Mouse (Mus musculus) limb, embryonic 15.5 days (tissue): ENCODE results near the gene Cpa1. TPM values are rescaled to one million over a fixed set of nuclear protein-coding genes. Genes with fewer than 3 reads are reported as not detected.

Experiments
- ATAC-seq: fragments of 200-750 bp; cut with Nextera tagmentation; 2 replicates; pipeline ENCODE4 v1.8.0; 2017; ENCODE audit warnings: low read depth, moderate TSS enrichment; ENCODE audit not compliant: insufficient number of reproducible peaks, low FRiP score, low TSS enrichment
- H3K27ac ChIP-seq: fragments of 300-500 bp; sonication (generic); 2 replicates; pipeline ENCODE4 v1.5.1; 2015; ENCODE audit warnings: moderate library complexity, mild to moderate bottlenecking, inconsistent platforms
- H3K27me3 ChIP-seq: fragments of 300-500 bp; sonication (generic); 2 replicates; pipeline ENCODE4 v1.6.1; 2015; ENCODE audit warnings: inconsistent platforms
- H3K36me3 ChIP-seq: fragments of 300-500 bp; sonication (generic); 2 replicates; pipeline ENCODE4 v1.6.1; 2015; ENCODE audit warnings: inconsistent platforms
- H3K4me1 ChIP-seq: fragments of 300-500 bp; sonication (generic); 2 replicates; pipeline ENCODE4 v1.6.1; 2015; ENCODE audit warnings: inconsistent platforms
- H3K4me2 ChIP-seq: fragments of 300-500 bp; sonication (generic); 2 replicates; pipeline ENCODE4 v1.6.1; 2015; ENCODE audit warnings: mild to moderate bottlenecking, inconsistent platforms
- H3K4me3 ChIP-seq: fragments of 300-500 bp; sonication (generic); 2 replicates; pipeline ENCODE4 v1.5.1; 2015; ENCODE audit warnings: mild to moderate bottlenecking, inconsistent platforms
- H3K9ac ChIP-seq: fragments of 300-500 bp; sonication (generic); 2 replicates; pipeline ENCODE4 v1.6.1; 2015; ENCODE audit warnings: inconsistent platforms
- H3K9me3 ChIP-seq: fragments of 300-500 bp; sonication (generic); 2 replicates; pipeline ENCODE4 v1.6.1; 2016; ENCODE audit warnings: inconsistent platforms
- WGBS: fragments of 180-500 bp; shearing (Covaris S2); methylation state at CpG from one replicate; pipeline ENCODE4 v1.1.7; 2015; 5-methylcytosine and 5-hydroxymethylcytosine counted together
- polyA plus RNA-seq: library from polyadenylated mRNA; unstranded; fragments of >200 nt; fragmentation: Nextera tagmentation; extraction: Ambion mirVana; gene quantifications from 2 replicates; pipeline ENCODE4 v1.2.1, GENCODE M21; 2015

Cpa1 gene
- polyA plus RNA-seq, 1 experiment from 2014 or later: 1.7 TPM

DNA sequence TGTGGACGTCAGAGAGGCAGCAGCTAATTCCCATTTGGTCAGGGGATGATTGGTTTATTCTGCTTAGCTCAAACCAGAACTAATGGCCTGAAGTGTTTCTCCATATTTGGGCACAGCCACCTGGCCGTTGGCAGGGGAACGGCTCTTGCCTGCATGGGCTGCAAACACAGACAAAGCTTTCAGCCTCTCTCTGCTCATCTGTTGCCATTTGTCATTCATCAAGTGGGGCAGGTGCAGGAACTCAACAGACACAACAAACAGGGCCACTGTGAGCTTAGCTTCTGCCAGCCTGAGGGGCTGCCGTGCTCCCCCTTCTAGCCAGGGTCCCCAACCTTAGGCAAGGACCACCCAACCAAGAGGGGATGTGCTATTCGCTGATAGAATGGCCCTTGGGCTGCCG is 10.9 kb upstream of the Cpa1 start:
- H3K27me3 ChIP-seq: no peaks in the 10 kb centered on the region
- H3K9me3 ChIP-seq: no peaks in the 10 kb centered on the region
- no peak overlapping the region for H3K4me2 ChIP-seq
- WGBS: 39% methylated on average over 6 of the region's 6 CpGs
- peak; percentile 45; the same call in 1 of the 2 replicates for ATAC-seq
- H3K27ac ChIP-seq: peak overlapping the region; percentile 47; the same call in 1 of the 2 replicates
- no peak overlapping the region for H3K4me3 ChIP-seq
- H3K4me1 ChIP-seq: peaks cover 13% of the 10 kb centered on the region; the same call in 1 of the 2 replicates
- H3K9ac ChIP-seq: no peak overlapping the region
- H3K36me3 ChIP-seq: no peaks in the 10 kb centered on the region

DNA sequence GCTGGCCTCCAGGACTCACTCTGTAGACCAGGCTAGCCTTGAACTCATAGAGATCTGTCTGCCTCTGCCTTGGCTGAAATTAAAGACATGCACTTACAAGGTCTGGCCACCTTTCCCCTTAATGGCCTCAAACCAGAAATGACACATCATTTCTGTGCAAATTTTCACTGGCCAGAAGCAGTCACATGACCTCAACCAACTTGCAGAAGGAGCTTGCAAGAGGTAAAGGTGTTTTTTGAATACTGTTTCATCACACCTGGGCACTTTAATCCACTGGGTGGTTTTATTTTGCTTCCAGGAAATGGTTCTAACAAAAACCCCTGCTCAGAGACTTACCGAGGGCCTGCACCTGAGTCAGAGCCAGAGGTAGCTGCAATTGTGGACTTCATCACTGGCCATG is 9.0 kb upstream of the Cpa1 start:
- Histone ChIP-seq H3K9me3 (no peaks in the 10 kb centered on the region), H3K9ac (no peak overlapping the region), H3K4me2 (no peak overlapping the region), H3K27me3 (no peaks in the 10 kb centered on the region), H3K4me3 (no peak overlapping the region), H3K4me1 (peaks cover 15% of the 10 kb centered on the region), H3K27ac (no peak overlapping the region), H3K36me3 (no peaks in the 10 kb centered on the region)
- no peak for ATAC-seq
- 76% methylated on average over 1 of the region's 1 CpGs for WGBS

DNA sequence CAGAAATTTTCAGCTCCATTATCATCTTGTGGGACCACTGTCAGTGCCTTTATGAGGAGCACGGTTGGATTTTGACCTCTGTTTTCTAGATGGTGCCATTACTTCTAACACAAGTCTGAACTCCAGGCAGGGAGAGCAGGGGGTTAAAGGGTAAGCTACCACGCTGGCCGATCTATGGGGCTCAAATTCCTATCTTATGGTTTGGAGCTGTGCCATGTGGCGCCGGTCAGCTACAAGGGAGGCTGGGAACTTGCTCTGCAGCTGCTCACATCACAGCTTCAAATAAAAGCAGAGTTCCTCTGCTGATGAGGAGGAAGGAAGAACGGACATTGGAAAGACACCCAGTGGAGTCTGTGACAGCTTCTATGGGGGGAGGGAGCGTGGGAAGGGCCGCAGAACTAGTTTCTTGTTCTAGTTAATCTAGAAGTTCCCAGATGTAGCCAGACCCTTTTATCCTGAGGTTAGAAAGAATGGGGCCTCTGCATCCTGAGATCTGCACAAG is 3.6 kb upstream of the Cpa1 start:
- no peaks in the 10 kb centered on the region for H3K27me3 ChIP-seq
- peaks cover 40% of the 10 kb centered on the region for H3K4me1 ChIP-seq
- H3K9ac ChIP-seq: no peak overlapping the region
- H3K27ac ChIP-seq: peak overlapping the region; percentile 90
- no peaks in the 10 kb centered on the region for H3K9me3 ChIP-seq
- H3K36me3 ChIP-seq: no peaks in the 10 kb centered on the region
- no peak overlapping the region for H3K4me2 ChIP-seq
- WGBS: 21% methylated on average over 8 of the region's 8 CpGs
- no peak overlapping the region for H3K4me3 ChIP-seq
- no peak for ATAC-seq

DNA sequence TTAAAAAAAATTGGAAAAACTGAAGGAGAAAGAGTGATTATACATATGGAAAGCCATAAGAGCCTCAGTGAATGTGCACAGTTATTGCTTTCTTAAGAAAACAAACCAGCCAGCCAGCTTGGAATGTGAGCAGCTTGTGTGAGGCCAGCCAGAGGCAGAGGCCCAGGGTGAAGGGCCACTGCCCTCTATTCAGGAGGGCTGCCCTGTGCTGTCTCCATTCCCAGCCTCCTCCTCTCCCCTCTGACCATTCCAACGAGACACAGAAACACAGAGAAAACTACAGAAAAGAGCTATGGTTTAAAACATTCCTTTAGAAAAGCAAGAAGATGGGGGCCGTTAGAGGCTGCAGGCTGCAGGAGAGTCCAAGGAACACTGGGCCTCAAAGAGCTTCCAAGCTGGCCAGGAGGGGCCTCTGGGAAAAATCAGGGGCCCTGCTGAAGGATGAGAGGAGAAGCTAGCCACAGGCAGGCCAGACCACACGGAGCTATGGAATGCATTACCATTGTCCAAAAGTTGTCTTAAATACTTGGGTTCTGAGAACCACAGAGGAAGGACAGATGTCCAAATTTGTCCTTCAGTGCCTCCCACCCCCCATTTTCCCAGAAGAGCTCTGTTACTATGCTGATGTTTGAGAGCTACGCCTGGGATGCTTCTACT is 2.7 kb upstream of the Cpa1 start:
- Histone ChIP-seq H3K27ac (peak overlapping the region; percentile 90), H3K36me3 (no peaks in the 10 kb centered on the region), H3K4me2 (no peak overlapping the region), H3K4me3 (no peak overlapping the region), H3K9ac (no peak overlapping the region), H3K27me3 (no peaks in the 10 kb centered on the region), H3K9me3 (no peaks in the 10 kb centered on the region), H3K4me1 (peaks cover 40% of the 10 kb centered on the region)
- 29% methylated on average over 4 of the region's 4 CpGs for WGBS
- peak; percentile 82 for ATAC-seq

- H3K36me3 ChIP-seq: no peaks in the 10 kb centered on the region
- no peaks in the 10 kb centered on the region for H3K9me3 ChIP-seq
- WGBS: 39% methylated on average over 12 of the region's 12 CpGs
- H3K4me1 ChIP-seq: peaks cover 38% of the 10 kb centered on the region
- no peaks in the 10 kb centered on the region for H3K27me3 ChIP-seq
- peak; percentile 74 for ATAC-seq
- peak overlapping the region; percentile 81 for H3K27ac ChIP-seq
- no peak overlapping the region for H3K4me2 ChIP-seq
- H3K9ac ChIP-seq: no peak overlapping the region
- H3K4me3 ChIP-seq: no peak overlapping the region
These were observed 4.9 kb downstream of the Cpa1 start for GRCm38 (mm10) chr6:30643694-30644460.

GRCm38 (mm10) chr6:30644462-30644861 is 5.4 kb downstream of the Cpa1 start:
- H3K27ac ChIP-seq: peak overlapping the region; percentile 81
- H3K27me3 ChIP-seq: no peaks in the 10 kb centered on the region
- H3K36me3 ChIP-seq: no peaks in the 10 kb centered on the region
- ATAC-seq: peak; percentile 52
- 42% methylated on average over 3 of the region's 3 CpGs for WGBS
- H3K4me3 ChIP-seq: no peak overlapping the region
- H3K4me1 ChIP-seq: peaks cover 44% of the 10 kb centered on the region
- H3K9me3 ChIP-seq: no peaks in the 10 kb centered on the region
- no peak overlapping the region for H3K4me2 ChIP-seq
- H3K9ac ChIP-seq: no peak overlapping the region

DNA sequence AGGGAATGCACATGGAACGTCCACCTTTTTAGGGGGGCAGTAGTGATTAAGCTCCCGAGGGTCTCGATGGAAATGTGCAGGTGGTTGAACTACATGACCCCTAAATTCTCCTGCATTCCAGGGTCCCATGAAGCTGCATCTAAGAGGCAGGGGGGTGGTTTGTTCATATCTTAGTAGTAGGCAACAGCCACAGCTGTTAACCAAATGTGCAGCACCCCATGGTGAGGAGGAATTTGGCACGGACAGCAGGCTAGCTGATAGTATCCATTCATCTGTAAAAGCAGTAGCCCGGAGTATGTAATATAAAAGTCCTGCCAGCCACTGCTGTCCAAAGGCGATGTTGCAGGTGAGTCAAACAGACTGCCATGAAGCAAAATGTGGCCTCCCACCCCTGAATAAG is 6.4 kb downstream of the Cpa1 start:
- WGBS: 35% methylated on average over 6 of the region's 6 CpGs

GRCm38 (mm10) chr6:30649651-30650296 is 10.8 kb downstream of the Cpa1 start:
- Histone ChIP-seq H3K9me3 (no peaks in the 10 kb centered on the region), H3K27ac (peak overlapping the region; percentile 82), H3K27me3 (no peaks in the 10 kb centered on the region), H3K36me3 (no peaks in the 10 kb centered on the region), H3K4me1 (peaks cover 65% of the 10 kb centered on the region), H3K4me3 (no peak overlapping the region), H3K9ac (no peak overlapping the region), H3K4me2 (no peak overlapping the region)
- peak; percentile 72 for ATAC-seq
- 36% methylated on average over 11 of the region's 11 CpGs for WGBS

More for the DNA sequence above, 6.4 kb downstream of the Cpa1 start:
- peak overlapping the region; percentile 81 for H3K27ac ChIP-seq
- no peak for ATAC-seq
- no peaks in the 10 kb centered on the region for H3K36me3 ChIP-seq
- peaks cover 50% of the 10 kb centered on the region for H3K4me1 ChIP-seq
- H3K4me2 ChIP-seq: no peak overlapping the region
- no peaks in the 10 kb centered on the region for H3K27me3 ChIP-seq
- no peaks in the 10 kb centered on the region for H3K9me3 ChIP-seq
- no peak overlapping the region for H3K9ac ChIP-seq
- no peak overlapping the region for H3K4me3 ChIP-seq

- Histone ChIP-seq H3K27me3 (no peaks in the 10 kb centered on the region), H3K27ac (peak overlapping the region; percentile 91), H3K36me3 (no peaks in the 10 kb centered on the region), H3K4me3 (no peak overlapping the region), H3K4me1 (peaks cover 71% of the 10 kb centered on the region), H3K4me2 (no peak overlapping the region), H3K9ac (no peak overlapping the region), H3K9me3 (no peaks in the 10 kb centered on the region)
- ATAC-seq: no peak
- 35% methylated on average over 9 of the region's 9 CpGs for WGBS
These were observed 13.6 kb downstream of the Cpa1 start for GRCm38 (mm10) chr6:30652425-30653188.

DNA sequence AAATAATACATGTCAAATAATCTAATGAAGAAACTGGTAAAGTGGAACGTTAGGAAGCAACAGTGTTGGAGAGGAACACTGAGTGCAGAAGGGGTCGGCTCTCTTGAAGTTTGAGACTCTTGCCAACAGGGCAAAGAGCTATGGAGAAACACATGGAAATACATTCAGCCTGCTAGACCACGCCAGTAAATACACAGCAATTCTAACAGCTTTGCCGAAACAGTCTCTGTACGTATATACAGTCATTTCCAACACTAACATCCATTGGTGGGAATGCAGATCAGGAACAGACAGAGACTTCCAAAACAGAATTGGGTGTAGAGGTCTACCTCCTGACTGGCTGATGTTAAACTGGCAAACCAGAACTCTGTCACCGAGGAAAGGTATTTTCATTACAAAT is 14.5 kb downstream of the Cpa1 start:
- ATAC-seq: peak; percentile 62
- Histone ChIP-seq H3K27ac (peak overlapping the region; percentile 91), H3K9me3 (no peaks in the 10 kb centered on the region), H3K27me3 (no peaks in the 10 kb centered on the region), H3K4me1 (peaks cover 68% of the 10 kb centered on the region), H3K4me2 (no peak overlapping the region), H3K9ac (no peak overlapping the region), H3K36me3 (peaks cover 2% of the 10 kb centered on the region; the same call in 1 of the 2 replicates), H3K4me3 (no peak overlapping the region)
- 25% methylated on average over 6 of the region's 6 CpGs for WGBS

DNA sequence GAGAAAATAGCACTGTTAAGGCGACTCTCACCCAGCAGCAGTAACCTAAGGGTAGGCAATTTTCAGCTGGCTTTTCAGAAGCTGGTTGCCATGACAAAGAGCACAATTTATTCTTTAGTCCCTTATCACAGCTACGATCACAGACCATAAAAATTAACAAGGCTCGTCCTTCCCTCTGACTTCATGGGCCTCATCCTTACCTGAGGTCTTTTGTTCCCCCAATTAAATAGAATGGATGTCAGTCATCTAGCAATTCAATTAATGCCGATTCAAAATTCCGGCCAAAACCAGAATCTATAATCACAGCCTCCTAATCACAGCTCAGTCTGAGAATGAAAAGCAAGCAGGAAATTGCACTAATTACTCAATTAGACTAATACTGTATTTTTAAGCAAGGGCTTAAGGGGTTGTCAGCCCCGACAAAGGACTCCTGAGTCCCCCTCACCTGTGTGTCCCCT is 15.4 kb downstream of the Cpa1 start:
- Histone ChIP-seq H3K27me3 (no peaks in the 10 kb centered on the region), H3K36me3 (peaks cover 9% of the 10 kb centered on the region; the same call in 1 of the 2 replicates), H3K9ac (no peak overlapping the region), H3K4me2 (no peak overlapping the region), H3K27ac (peak overlapping the region; percentile 91), H3K9me3 (no peaks in the 10 kb centered on the region), H3K4me1 (peaks cover 58% of the 10 kb centered on the region), H3K4me3 (no peak overlapping the region)
- no peak for ATAC-seq
- WGBS: 25% methylated on average over 6 of the region's 6 CpGs
